Mouse (Mus musculus) ES-E14 (cell line): ENCODE measurements around the gene Pola2. TPM values are rescaled to one million over a fixed set of nuclear protein-coding genes. Genes with fewer than 3 reads are reported as not detected.

Experiments used
- DNase-seq: peaks from one replicate; pipeline ENCODE4 v3.0.0-alpha.2; 2013; ENCODE audit warnings: low read depth, low spot score
- H3K27ac ChIP-seq: 2 replicates; pipeline ENCODE4 v1.5.1; 2012; ENCODE audit warnings: low read depth, mild to moderate bottlenecking, low read length, moderate library complexity, mixed read lengths; ENCODE audit not compliant: poor library complexity, insufficient read depth, severe bottlenecking
- H3K36me3 ChIP-seq: 2 replicates; pipeline ENCODE4 v1.6.1; 2012; ENCODE audit warnings: mild to moderate bottlenecking, low read length, moderate library complexity, mixed read lengths; ENCODE audit not compliant: control insufficient read depth, poor library complexity, insufficient read depth, severe bottlenecking
- H3K4me1 ChIP-seq, 2 experiments: fragments of 150-350 bp in 1 of 2; sonication (generic) in 1 of 2; 2 replicates each; pipeline ENCODE4 v1.6.1; 2012; ENCODE audit warnings: low read length in 2 of 2, mild to moderate bottlenecking in 1 of 2, mixed read lengths in 1 of 2; ENCODE audit not compliant: control insufficient read depth in 2 of 2, insufficient read depth in 2 of 2, poor library complexity in 1 of 2
- H3K4me3 ChIP-seq, 2 experiments: fragments of 150-350 bp in 1 of 2; sonication (generic) in 1 of 2; 2 replicates each; pipeline ENCODE4 v1.5.1; 2012; ENCODE audit warnings: low read length in 2 of 2, low read depth in 1 of 2, mild to moderate bottlenecking in 1 of 2, mixed read lengths in 1 of 2; ENCODE audit not compliant: insufficient read depth in 1 of 2, poor library complexity in 1 of 2, severe bottlenecking in 1 of 2
- H3K9ac ChIP-seq: 2 replicates; pipeline ENCODE4 v1.6.1; 2012; ENCODE audit warnings: low read depth, mild to moderate bottlenecking, low read length, mixed read lengths; ENCODE audit not compliant: poor library complexity, insufficient read depth, severe bottlenecking
- H3K9me3 ChIP-seq: fragments of 150-350 bp; sonication (generic); 2 replicates; pipeline ENCODE4 v1.6.1; 2012; ENCODE audit warnings: low read depth, mild to moderate bottlenecking, low read length; ENCODE audit not compliant: control insufficient read depth, insufficient read depth
- CHD2 ChIP-seq: IDR thresholded peaks from 2 replicates; pipeline ENCODE4 v1.6.1; 2014; ENCODE audit warnings: mild to moderate bottlenecking, low read depth, low read length, inconsistent platforms
- HCFC1 ChIP-seq: IDR thresholded peaks from 2 replicates; pipeline ENCODE4 v1.6.1; 2012; ENCODE audit warnings: low read length, inconsistent platforms, borderline replicate concordance; ENCODE audit not compliant: insufficient read depth
- MAFK ChIP-seq: IDR thresholded peaks from 2 replicates; pipeline ENCODE4 v1.6.1; 2014; ENCODE audit warnings: mild to moderate bottlenecking, low read depth, low read length, inconsistent platforms; ENCODE audit not compliant: insufficient read depth
- ZC3H11A ChIP-seq: IDR thresholded peaks from 2 replicates; pipeline ENCODE4 v1.6.1; 2012; ENCODE audit warnings: low read depth, mild to moderate bottlenecking, inconsistent platforms, low read length, borderline replicate concordance
- ZNF384 ChIP-seq: IDR thresholded peaks from 2 replicates; pipeline ENCODE4 v1.6.1; 2012; ENCODE audit warnings: low read depth, low read length, inconsistent platforms
- in situ Hi-C, 2 experiments: fragments of 600-800 bp; cut with MboI; formaldehyde crosslinking; loops; one replicate each; pipeline ENCODE4 v1.15.1; 2025; ENCODE audit warnings: low sequenced_read_pairs in 2 of 2, inconsistent platforms in 1 of 2; ENCODE audit not compliant: unreplicated experiment in 2 of 2
- total RNA-seq: library from RNA; depleted of rRNA; stranded (reverse); fragments of 300-350 nt; gene quantifications from 2 replicates; pipeline ENCODE4 v1.2.3, GENCODE M21; 2012

Pola2 gene
- total RNA-seq, 1 experiment: 69.7 TPM

- Histone ChIP-seq H3K4me1 (peaks cover 3 to 15% of the 10 kb centered on the region in 2 experiments), H3K9ac (no peak overlapping the region), H3K9me3 (no peaks in the 10 kb centered on the region), H3K4me3 (no peak overlapping the region), H3K27ac (no peak overlapping the region), H3K36me3 (no peaks in the 10 kb centered on the region)
- TF ChIP-seq ZNF384 (no peak), ZC3H11A (no peak), MAFK (no peak), CHD2 (no peak), HCFC1 (no peak)
- no peak for DNase-seq
- in situ Hi-C loops: no loop called here
Measured at GRCm38 (mm10) chr19:6005541-6005940, 41.5 kb upstream of the Pola2 start.

GRCm38 (mm10) chr19:5999969-6000368 lies 36.0 kb upstream of the Pola2 start:
- Histone ChIP-seq H3K4me1 (no peaks in the 10 kb centered on the region), H3K9me3 (no peaks in the 10 kb centered on the region), H3K4me3 (no peak overlapping the region), H3K36me3 (no peaks in the 10 kb centered on the region; the same call in 1 of the 2 replicates), H3K27ac (no peak overlapping the region), H3K9ac (no peak overlapping the region)
- in situ Hi-C loops: no loop called here
- no peak for DNase-seq
- TF ChIP-seq HCFC1: no peak

GRCm38 (mm10) chr19:5998180-5998579 lies 34.2 kb upstream of the Pola2 start:
- TF ChIP-seq MAFK (no peak), CHD2 (no peak), ZC3H11A (no peak), ZNF384 (no peak), HCFC1 (no peak)

GRCm38 (mm10) chr19:5994711-5995110 lies 30.7 kb upstream of the Pola2 start:
- peaks cover 5% of the 10 kb centered on the region; the same call in 1 of the 2 replicates for H3K36me3 ChIP-seq
- no peak overlapping the region for H3K27ac ChIP-seq
- H3K4me3 ChIP-seq: no peak overlapping the region; a peak in 1 of 4 replicates
- in situ Hi-C loops: no loop called here
- no peaks in the 10 kb centered on the region for H3K9me3 ChIP-seq
- H3K9ac ChIP-seq: no peak overlapping the region
- H3K4me1 ChIP-seq: peaks cover 0 to 9% of the 10 kb centered on the region in 2 experiments; a peak in 2 of 4 replicates
- TF ChIP-seq MAFK (no peak), ZC3H11A (no peak), ZNF384 (no peak), HCFC1 (no peak), CHD2 (no peak)
- DNase-seq: no peak

More at GRCm38 (mm10) chr19:5998180-5998579, 34.2 kb upstream of the Pola2 start:
- H3K36me3 ChIP-seq: no peaks in the 10 kb centered on the region; the same call in 1 of the 2 replicates
- no peaks in the 10 kb centered on the region for H3K9me3 ChIP-seq
- no peak overlapping the region for H3K9ac ChIP-seq
- H3K27ac ChIP-seq: no peak overlapping the region
- in situ Hi-C loops: no loop called here
- no peak for DNase-seq
- no peak overlapping the region for H3K4me3 ChIP-seq
- H3K4me1 ChIP-seq: no peaks in the 10 kb centered on the region

GRCm38 (mm10) chr19:5992012-5992411 lies 28.0 kb upstream of the Pola2 start:
- H3K9ac ChIP-seq: no peak overlapping the region
- no peak for TF ChIP-seq HCFC1
- TF ChIP-seq CHD2: no peak
- TF ChIP-seq ZC3H11A: no peak
- TF ChIP-seq MAFK: no peak
- TF ChIP-seq ZNF384: no peak
- no peak for DNase-seq
- peaks cover 0 to 16% of the 10 kb centered on the region in 2 experiments; a peak in 2 of 4 replicates for H3K4me1 ChIP-seq
- H3K9me3 ChIP-seq: no peaks in the 10 kb centered on the region
- no peak overlapping the region for H3K27ac ChIP-seq
- H3K36me3 ChIP-seq: peaks cover 5% of the 10 kb centered on the region; the same call in 1 of the 2 replicates
- in situ Hi-C loops: no loop called here
- H3K4me3 ChIP-seq: no peak overlapping the region
